Mouse (Mus musculus) cerebral cortex, adult 2 months (tissue): ENCODE data around the gene Adamtsl5.

Experiments
- WGBS: fragments of 180-500 bp; shearing (Covaris S2); methylation state at CpG from one replicate; pipeline ENCODE4 v1.1.7; 2018; 5-methylcytosine and 5-hydroxymethylcytosine counted together

Gene Adamtsl5

GRCm38 (mm10) chr10:80294311-80294710 lies 53.9 kb downstream of the Adamtsl5 start:
- WGBS = 51% methylated on average over 4 of the region's 4 CpGs

GRCm38 (mm10) chr10:80293325-80293724 lies 54.9 kb downstream of the Adamtsl5 start:
- 9% methylated on average over 14 of the region's 14 CpGs for WGBS

GRCm38 (mm10) chr10:80292251-80293146 lies 55.7 kb downstream of the Adamtsl5 start, which contains the start of gene Rps15:
Rps15 (plus strand) TSS chr10:80292453.
- under 1% methylated on average over 72 of the region's 72 CpGs for WGBS
